Mouse (Mus musculus) gastrocnemius, adult 18-20 months (tissue): ENCODE measurements at regions not wholly inside any gene's neighbourhood (a gene's known extent, or its start where the extent isn't known, plus 50 kb on each side); places are given as distances from the start of the nearest gene placed in this dataset.

Experiments
- DNase-seq: peaks from one replicate; pipeline ENCODE4 v3.0.0; 2021; ENCODE audit warnings: low spot score

GRCm38 (mm10) chr2:178927038-178927660 is 496.8 kb downstream of the Cdh26 start:
- DNase-seq, result no peak

- no peak for DNase-seq
Measured at GRCm38 (mm10) chr2:178929033-178929432, 498.7 kb downstream of the Cdh26 start.

- no peak for DNase-seq
Measured at GRCm38 (mm10) chr2:178930125-178930524, 499.8 kb downstream of the Cdh26 start.

GRCm38 (mm10) chr2:178948471-178948870 is 493.8 kb upstream of the Cdh4 start:
- no peak for DNase-seq

- DNase-seq, result no peak
Measured at GRCm38 (mm10) chr2:178949103-178949502, 493.1 kb upstream of the Cdh4 start.

- DNase-seq, result no peak
Measured at GRCm38 (mm10) chr2:178950304-178950703, 491.9 kb upstream of the Cdh4 start.

- DNase-seq, result no peak
Measured at GRCm38 (mm10) chr2:178954420-178955067, 487.7 kb upstream of the Cdh4 start.

GRCm38 (mm10) chr2:178958829-178959228 is 483.4 kb upstream of the Cdh4 start:
- no peak for DNase-seq

GRCm38 (mm10) chr2:178959603-178960002 is 482.6 kb upstream of the Cdh4 start:
- DNase-seq, result no peak

- DNase-seq, result no peak
Measured at GRCm38 (mm10) chr2:178967584-178968365, 474.5 kb upstream of the Cdh4 start.

GRCm38 (mm10) chr2:178969732-178970131 is 472.5 kb upstream of the Cdh4 start:
- no peak for DNase-seq

- DNase-seq, result no peak
Measured at GRCm38 (mm10) chr2:178975366-178975765, 466.9 kb upstream of the Cdh4 start.

- no peak for DNase-seq
Measured at GRCm38 (mm10) chr2:178976046-178976445, 466.2 kb upstream of the Cdh4 start.

GRCm38 (mm10) chr2:178976495-178976894 is 465.7 kb upstream of the Cdh4 start:
- DNase-seq, result no peak

GRCm38 (mm10) chr2:178979451-178979850 is 462.8 kb upstream of the Cdh4 start:
- DNase-seq, result no peak

- no peak for DNase-seq
Measured at GRCm38 (mm10) chr2:178981736-178982502, 460.3 kb upstream of the Cdh4 start.

GRCm38 (mm10) chr2:178983801-178984200 is 458.4 kb upstream of the Cdh4 start:
- no peak for DNase-seq

- no peak for DNase-seq
Measured at GRCm38 (mm10) chr2:178987935-178988334, 454.3 kb upstream of the Cdh4 start.

GRCm38 (mm10) chr2:178989291-178989690 is 452.9 kb upstream of the Cdh4 start:
- no peak for DNase-seq

GRCm38 (mm10) chr2:178989784-178990183 is 452.4 kb upstream of the Cdh4 start:
- no peak for DNase-seq

GRCm38 (mm10) chr2:178990959-178991358 is 451.3 kb upstream of the Cdh4 start:
- DNase-seq, result no peak
